Mouse (Mus musculus) heart, embryonic 14.5 days (tissue): ENCODE data around the gene Kdm1a. TPM values are rescaled to one million over a fixed set of nuclear protein-coding genes. Genes with fewer than 3 reads are reported as not detected.

ENCODE experiments used
- ATAC-seq: fragments of 200-750 bp; cut with Nextera tagmentation; 2 replicates; pipeline ENCODE4 v1.8.0; 2017; ENCODE audit warnings: low read depth, moderate TSS enrichment; ENCODE audit not compliant: insufficient number of reproducible peaks, insufficient read depth, low FRiP score
- H3K27ac ChIP-seq, 2 experiments: fragments of 200-500 bp in 1 of 2; fragments of 300-500 bp in 1 of 2; sonication (generic) in 1 of 2; replicated peaks in 1 of 2; 2 replicates each; pipeline ENCODE4 v1.5.1; 2012 to 2014; ENCODE audit warnings: low read depth in 2 of 2, low read length in 2 of 2, control low read depth in 1 of 2, mild to moderate bottlenecking in 1 of 2, mixed read lengths in 1 of 2; ENCODE audit not compliant: control insufficient read depth in 1 of 2, insufficient read depth in 1 of 2
- H3K27me3 ChIP-seq: fragments of 300-500 bp; sonication (generic); 2 replicates; pipeline ENCODE4 v1.6.1; 2014; ENCODE audit warnings: mild to moderate bottlenecking, low read length, control low read depth; ENCODE audit not compliant: control insufficient read depth, insufficient read depth
- H3K36me3 ChIP-seq: fragments of 300-500 bp; sonication (generic); 2 replicates; pipeline ENCODE4 v1.6.1; 2014; ENCODE audit warnings: mild to moderate bottlenecking, control low read depth, low read length, mixed read lengths; ENCODE audit not compliant: control insufficient read depth, insufficient read depth
- H3K4me1 ChIP-seq, 2 experiments: fragments of 200-500 bp in 1 of 2; fragments of 300-500 bp in 1 of 2; sonication (generic) in 1 of 2; 2 replicates each; pipeline ENCODE4 v1.6.1; 2012 to 2014; ENCODE audit warnings: low read length in 2 of 2, control low read depth in 1 of 2, mixed read lengths in 1 of 2; ENCODE audit not compliant: control insufficient read depth in 2 of 2, insufficient read depth in 2 of 2
- H3K4me2 ChIP-seq: fragments of 300-500 bp; sonication (generic); 2 replicates; pipeline ENCODE4 v1.6.1; 2014; ENCODE audit warnings: mild to moderate bottlenecking, low read length
- H3K4me3 ChIP-seq, 2 experiments: fragments of 200-500 bp in 1 of 2; fragments of 300-500 bp in 1 of 2; sonication (generic) in 1 of 2; 2 replicates each; pipeline ENCODE4 v1.5.1; 2012 to 2014; ENCODE audit warnings: low read length in 2 of 2, mild to moderate bottlenecking in 2 of 2, control low read depth in 1 of 2, low read depth in 1 of 2, moderate library complexity in 1 of 2; ENCODE audit not compliant: control insufficient read depth in 1 of 2, insufficient read depth in 1 of 2
- H3K9ac ChIP-seq: fragments of 300-500 bp; sonication (generic); 2 replicates; pipeline ENCODE4 v1.6.1; 2014; ENCODE audit warnings: mild to moderate bottlenecking, low read length
- H3K9me3 ChIP-seq: fragments of 300-500 bp; sonication (generic); 2 replicates; pipeline ENCODE4 v1.6.1; 2016; ENCODE audit warnings: low read length, control low read depth; ENCODE audit not compliant: control insufficient read depth
- WGBS: fragments of 180-500 bp; shearing (Covaris S2); extraction: QIAGEN DNeasy Blood & Tissue Kit; methylation state at CpG from one replicate; pipeline ENCODE4 v1.1.7; 2014; 5-methylcytosine and 5-hydroxymethylcytosine counted together
- polyA plus RNA-seq: library from polyadenylated mRNA; unstranded; fragments of >200 nt; fragmentation: Nextera tagmentation; extraction: Ambion mirVana; gene quantifications from 2 replicates; pipeline ENCODE4 v1.2.1, GENCODE M21; 2014

Kdm1a gene
- polyA plus RNA-seq, 1 experiment from 2014 or later = 45.9 TPM

- Histone ChIP-seq H3K27me3 (peaks cover 38% of the 10 kb centered on the region), H3K9me3 (no peaks in the 10 kb centered on the region), H3K36me3 (no peaks in the 10 kb centered on the region), H3K4me3 (no peak overlapping the region), H3K9ac (no peak overlapping the region), H3K4me2 (no peak overlapping the region), H3K4me1 (peaks cover 4 to 10% of the 10 kb centered on the region in 2 experiments; a peak in 3 of 4 replicates), H3K27ac (no peak overlapping the region)
- 35% methylated on average over 7 of the region's 7 CpGs for WGBS
- no peak for ATAC-seq
Measured at GRCm38 (mm10) chr4:136638230-136638750, 35.8 kb upstream of the Kdm1a start.

- Histone ChIP-seq H3K9ac (peak overlapping the region; percentile 62), H3K4me3 (peak overlapping the region; percentile 46 to 48), H3K36me3 (no peaks in the 10 kb centered on the region), H3K27me3 (peaks cover 38% of the 10 kb centered on the region), H3K9me3 (no peaks in the 10 kb centered on the region), H3K4me1 (peaks cover 4 to 10% of the 10 kb centered on the region in 2 experiments; a peak in 3 of 4 replicates), H3K4me2 (peak overlapping the region; percentile 96), H3K27ac (no peak overlapping the region)
- 4% methylated on average over 76 of the region's 76 CpGs for WGBS
- ATAC-seq = no peak
Measured at GRCm38 (mm10) chr4:136637563-136638229, 35.2 kb upstream of the Kdm1a start.

- Histone ChIP-seq H3K27ac (no peak overlapping the region), H3K36me3 (no peaks in the 10 kb centered on the region), H3K4me2 (peak overlapping the region; percentile 96), H3K4me3 (peak overlapping the region; percentile 46 to 48), H3K9me3 (no peaks in the 10 kb centered on the region), H3K4me1 (peaks cover 4 to 10% of the 10 kb centered on the region in 2 experiments; a peak in 3 of 4 replicates), H3K27me3 (peaks cover 38% of the 10 kb centered on the region), H3K9ac (peak overlapping the region; percentile 62)
- no peak; the same call in 1 of the 2 replicates for ATAC-seq
- WGBS = 15% methylated on average over 37 of the region's 37 CpGs
Measured at GRCm38 (mm10) chr4:136636983-136637562, 34.5 kb upstream of the Kdm1a start.

- no peak overlapping the region for H3K27ac ChIP-seq
- no peak overlapping the region for H3K4me3 ChIP-seq
- H3K36me3 ChIP-seq = no peaks in the 10 kb centered on the region
- H3K27me3 ChIP-seq = peaks cover 38% of the 10 kb centered on the region
- no peak overlapping the region for H3K4me2 ChIP-seq
- WGBS = 54% methylated on average over 5 of the region's 5 CpGs
- H3K4me1 ChIP-seq = peaks cover 4 to 13% of the 10 kb centered on the region in 2 experiments; a peak in 3 of 4 replicates
- no peak for ATAC-seq
- no peak overlapping the region for H3K9ac ChIP-seq
- no peaks in the 10 kb centered on the region for H3K9me3 ChIP-seq
Measured at GRCm38 (mm10) chr4:136636511-136636910, 34.0 kb upstream of the Kdm1a start.

GRCm38 (mm10) chr4:136635995-136636394, 33.5 kb upstream of the Kdm1a start:
- H3K9ac ChIP-seq = no peak overlapping the region
- no peak overlapping the region for H3K27ac ChIP-seq
- H3K27me3 ChIP-seq = peaks cover 38% of the 10 kb centered on the region
- ATAC-seq = no peak
- no peaks in the 10 kb centered on the region for H3K36me3 ChIP-seq
- H3K4me1 ChIP-seq = peaks cover 8 to 15% of the 10 kb centered on the region in 2 experiments
- H3K9me3 ChIP-seq = no peaks in the 10 kb centered on the region
- no peak overlapping the region for H3K4me3 ChIP-seq
- H3K4me2 ChIP-seq = no peak overlapping the region

- Histone ChIP-seq H3K36me3 (no peaks in the 10 kb centered on the region), H3K4me1 (peaks cover 8% of the 10 kb centered on the region in 2 experiments), H3K27ac (no peak overlapping the region), H3K9me3 (no peaks in the 10 kb centered on the region), H3K27me3 (peaks cover 10% of the 10 kb centered on the region), H3K4me2 (no peak overlapping the region), H3K4me3 (no peak overlapping the region), H3K9ac (no peak overlapping the region)
- ATAC-seq = peak; percentile 69; the same call in 1 of the 2 replicates
- 75% methylated on average over 11 of the region's 11 CpGs for WGBS
Measured at GRCm38 (mm10) chr4:136631237-136631994, 28.9 kb upstream of the Kdm1a start.

- Histone ChIP-seq H3K9ac (no peak overlapping the region), H3K27me3 (peaks cover 6% of the 10 kb centered on the region; the same call in 1 of the 2 replicates), H3K27ac (no peak overlapping the region), H3K4me3 (no peak overlapping the region), H3K4me1 (peaks cover 5 to 8% of the 10 kb centered on the region in 2 experiments), H3K4me2 (no peak overlapping the region), H3K36me3 (no peaks in the 10 kb centered on the region), H3K9me3 (no peaks in the 10 kb centered on the region)
- ATAC-seq = no peak
- 75% methylated on average over 6 of the region's 6 CpGs for WGBS
Measured at GRCm38 (mm10) chr4:136626590-136626989, 24.1 kb upstream of the Kdm1a start.
